Comparison of ENCODE assay signal across 26 mouse cellular contexts in the genomic region with DNA sequence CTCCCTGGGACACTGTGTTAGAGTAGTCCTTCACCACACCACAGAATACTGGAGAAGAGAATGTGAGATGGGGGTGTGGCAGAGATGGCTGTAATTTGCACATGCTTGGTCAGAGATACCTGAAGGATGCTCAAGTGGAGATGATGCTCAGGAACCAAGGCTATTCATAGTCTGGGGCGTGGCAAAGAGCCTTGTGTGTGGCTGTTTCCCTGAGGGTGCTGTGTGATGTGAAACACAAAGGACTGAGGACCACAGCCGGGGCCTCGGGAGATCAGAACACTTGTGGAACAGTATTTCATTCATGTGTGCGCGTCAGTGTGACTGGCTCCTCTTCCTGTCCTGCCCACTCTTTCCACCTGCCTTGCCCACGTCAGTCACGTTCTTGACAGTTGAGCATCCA. TPM values are rescaled to one million over a fixed set of nuclear protein-coding genes. Genes with fewer than 3 reads are reported as not detected.
A peak's percentile ranks its signal among the peaks of the same experiment; 100 is the strongest.
DNase-seq lines count a peak whose midpoint lies in the region; ATAC-seq and TF ChIP-seq lines count a peak whose summit lies in the region.
"Had no signal": no experiment of that assay in that cellular context is flagged by ENCODE, and none has a peak within 500 bp of the region (broad histone marks: within the 10 kb centered on the region; RNA-seq: fewer than 3 reads in every experiment).

No protein-coding gene starts in this region.

- 85% methylated on average over 7 of the region's 7 CpGs for WGBS in intestine, embryonic 14.5 days
- 94% methylated on average over 7 of the region's 7 CpGs for WGBS in intestine, postnatal 0 days

- H3K4me1 ChIP-seq in intestine, embryonic 14.5 days (replicated peaks; ENCODE audit: control insufficient read depth, insufficient read depth, low read length): no peaks in the 10 kb centered on the region
- no peaks in the 10 kb centered on the region for H3K4me1 ChIP-seq in intestine, postnatal 0 days (replicated peaks; ENCODE audit: control insufficient read depth, insufficient read depth, low read length)
- H3K4me1 ChIP-seq: forebrain, embryonic 15.5 days had no signal

- H3K27me3 ChIP-seq in intestine, embryonic 14.5 days (replicated peaks; ENCODE audit: control insufficient read depth, insufficient read depth, low read length): no peaks in the 10 kb centered on the region
- no peaks in the 10 kb centered on the region for H3K27me3 ChIP-seq in intestine, postnatal 0 days (replicated peaks; ENCODE audit: control insufficient read depth, insufficient read depth, low read length)
- H3K27me3 ChIP-seq: embryonic facial prominence, embryonic 12.5 days; forebrain, embryonic 15.5 days had no signal

- peak; percentile 42 for DNase-seq in heart, adult 11 months
- DNase-seq in heart, postnatal 25 days (ENCODE audit: low spot score): no peak
- DNase-seq in intestine, embryonic 14.5 days (ENCODE audit: low spot score): no peak
- DNase-seq in urinary bladder, postnatal 10 days (ENCODE audit: low spot score): peak; percentile 2
- DNase-seq in urinary bladder, postnatal 4 days (ENCODE audit: low spot score in 2 of 2): no peak
- DNase-seq: adrenal gland, adult 2 months; adrenal gland, postnatal 25 days; cerebellum, adult 11 months; cerebellum, adult 18-20 months; cerebellum, adult 8-10 months; cerebellum, adult 9-11 months; cerebellum, postnatal 36 days; forebrain, postnatal 0 days had no signal

- H3K9me3 ChIP-seq in intestine, embryonic 14.5 days (ENCODE audit: control insufficient read depth, low read length): no peaks in the 10 kb centered on the region
- no peaks in the 10 kb centered on the region for H3K9me3 ChIP-seq in intestine, postnatal 0 days (ENCODE audit: control insufficient read depth)
- H3K9me3 ChIP-seq: embryonic facial prominence, embryonic 10.5 days; embryonic facial prominence, embryonic 12.5 days; forebrain, embryonic 13.5 days; forebrain, embryonic 15.5 days; G1E had no signal

- ATAC-seq in intestine, embryonic 14.5 days (replicated peaks; ENCODE audit: low FRiP score, low TSS enrichment, low read depth): 0 out of 2 replicates have a peak, but pooled peaks have one; percentile 17
- ATAC-seq in intestine, postnatal 0 days: no peak
- ATAC-seq: CD4-positive, CD25-positive, alpha-beta regulatory T cell, adult 4 months; forebrain, embryonic 13.5 days; forebrain, embryonic 15.5 days; forebrain, postnatal 0 days; Patski had no signal

- TF ChIP-seq CTCF in intestine, postnatal 0 days (IDR thresholded peaks at IDR 0.05; ENCODE audit: low read depth): no peak

- intact Hi-C loops in heart, postnatal 25 days (cut with DNase I): loop anchor here (10.0 kb wide), 1 partner anchor 703 kb away; a partner anchor contains a TSS

- H3K4me2 ChIP-seq in intestine, embryonic 14.5 days (ENCODE audit: low read length): no peak overlapping the region
- no peak overlapping the region for H3K4me2 ChIP-seq in intestine, postnatal 0 days (replicated peaks; ENCODE audit: low read depth)
- H3K4me2 ChIP-seq: embryonic facial prominence, embryonic 12.5 days; forebrain, embryonic 13.5 days; forebrain, embryonic 15.5 days had no signal

- H3K27ac ChIP-seq in intestine, embryonic 14.5 days (ENCODE audit: low read depth): no peak overlapping the region
- H3K27ac ChIP-seq in intestine, postnatal 0 days (ENCODE audit: low read depth, low read length): no peak overlapping the region
- H3K27ac ChIP-seq: embryonic facial prominence, embryonic 10.5 days; embryonic facial prominence, embryonic 12.5 days; forebrain, embryonic 13.5 days; forebrain, embryonic 15.5 days had no signal

- H3K36me3 ChIP-seq in intestine, embryonic 14.5 days (ENCODE audit: control insufficient read depth, insufficient read depth, low read length): no peaks in the 10 kb centered on the region
- no peaks in the 10 kb centered on the region for H3K36me3 ChIP-seq in intestine, postnatal 0 days (ENCODE audit: control insufficient read depth, insufficient read depth)
- H3K36me3 ChIP-seq: embryonic facial prominence, embryonic 10.5 days; embryonic facial prominence, embryonic 12.5 days; forebrain, embryonic 15.5 days; G1E had no signal

- no peak overlapping the region for H3K4me3 ChIP-seq in intestine, embryonic 14.5 days (ENCODE audit: low read depth, low read length)
- H3K4me3 ChIP-seq in intestine, postnatal 0 days (ENCODE audit: low read depth, low read length): no peak overlapping the region
- H3K4me3 ChIP-seq: embryonic facial prominence, embryonic 10.5 days; embryonic facial prominence, embryonic 12.5 days; forebrain, embryonic 13.5 days; forebrain, embryonic 15.5 days had no signal

- H3K9ac ChIP-seq in intestine, embryonic 14.5 days (ENCODE audit: low read length): no peak overlapping the region
- H3K9ac ChIP-seq in intestine, postnatal 0 days (ENCODE audit: low read depth, low read length): no peak overlapping the region
- H3K9ac ChIP-seq: embryonic facial prominence, embryonic 12.5 days; forebrain, embryonic 13.5 days; forebrain, embryonic 15.5 days; forebrain, postnatal 0 days had no signal

RNA-seq across cellular contexts. Expression of a gene that starts 6.5 kb away (rescaled TPM):
- 1 to 10 TPM; 5.4 to 6.2 TPM for total RNA-seq in heart, postnatal 25 days (2021)
- 17.6 and 17.8 TPM in 2 replicates for polyA plus RNA-seq in intestine, embryonic 14.5 days (2014; fragmentation: Nextera tagmentation; extraction: Ambion mirVana)
- 3.9 and 4.0 TPM in 2 replicates for polyA plus RNA-seq in intestine, postnatal 0 days (2015; fragmentation: Nextera tagmentation; extraction: Ambion mirVana)
- total RNA-seq: CH12.LX; common myeloid progenitor, adult 5-6 weeks had no signal
- polyA plus RNA-seq: CD4-positive, CD25-positive, alpha-beta regulatory T cell, adult 4 months; G1E had no signal

RNA-seq across cellular contexts. Expression of a gene that starts 44.2 kb away (rescaled TPM):
- not detected for total RNA-seq in heart, postnatal 25 days (2021)
- 0.27 TPM in 1 of 2 replicates, not detected in the other for polyA plus RNA-seq in intestine, embryonic 14.5 days (2014; fragmentation: Nextera tagmentation; extraction: Ambion mirVana)
- polyA plus RNA-seq in intestine, postnatal 0 days (2015; fragmentation: Nextera tagmentation; extraction: Ambion mirVana): 0.17 and 1.2 TPM in 2 replicates
- total RNA-seq: adrenal gland, adult 2 months; adrenal gland, postnatal 10 days; adrenal gland, postnatal 25 days; adrenal gland, postnatal 4 days; CH12.LX; common myeloid progenitor, adult 5-6 weeks; forebrain, postnatal 0 days had no signal
- polyA plus RNA-seq: embryonic facial prominence, embryonic 10.5 days; embryonic facial prominence, embryonic 12.5 days; forebrain, embryonic 11.5 days; forebrain, embryonic 13.5 days; forebrain, embryonic 15.5 days; forebrain, postnatal 0 days; G1E; Patski had no signal

Comparison
In these comparisons a context has a peak if more than half of its experiments do, and no peak if none do; other contexts are left out.
1. DNase-seq: peak in heart, adult 11 months (single experiment) and urinary bladder, postnatal 10 days (single experiment); none in heart, postnatal 25 days (single experiment), intestine, embryonic 14.5 days (single experiment) and urinary bladder, postnatal 4 days (0 of 2).